14 mouse cellular contexts compared by ENCODE assay signal in genomic region chr7:49562851-49563250, GRCm38 (mm10).
A peak's percentile ranks its signal among the peaks of the same experiment; 100 is the strongest.
DNase-seq lines count a peak whose midpoint lies in the region; ATAC-seq and TF ChIP-seq lines count a peak whose summit lies in the region.
"Had no signal": no experiment of that assay in that cellular context is flagged by ENCODE, and none has a peak within 500 bp of the region (broad histone marks: within the 10 kb centered on the region; RNA-seq: fewer than 3 reads in every experiment).

No protein-coding gene starts in this region.

- peaks cover 2% of the 10 kb centered on the region for H3K36me3 ChIP-seq in kidney, adult 2 months (ENCODE audit: control insufficient read depth, insufficient read depth, low read length)
- H3K36me3 ChIP-seq in midbrain, embryonic 16.5 days (ENCODE audit: control insufficient read depth, insufficient read depth, low read length) = peaks cover 4% of the 10 kb centered on the region
- peaks cover 11% of the 10 kb centered on the region; the same call in 1 of the 2 replicates for H3K36me3 ChIP-seq in midbrain, embryonic 15.5 days (replicated peaks)
- H3K36me3 ChIP-seq in stomach, postnatal 0 days (ENCODE audit: control insufficient read depth, insufficient read depth, low read length) = peaks cover 9% of the 10 kb centered on the region; the same call in 1 of the 2 replicates

- H3K4me3 ChIP-seq in kidney, adult 2 months (ENCODE audit: insufficient read depth, low read depth, low read length) = no peak overlapping the region
- H3K4me3 ChIP-seq in midbrain, embryonic 16.5 days (ENCODE audit: low read depth, low read length) = no peak overlapping the region
- H3K4me3 ChIP-seq in midbrain, embryonic 15.5 days = no peak overlapping the region
- H3K4me3 ChIP-seq in stomach, postnatal 0 days (ENCODE audit: low read depth, low read length) = no peak overlapping the region
- H3K4me3 ChIP-seq: erythroblast, embryonic 14.5 days; midbrain, embryonic 12.5 days had no signal

- TF ChIP-seq EP300 in stomach, postnatal 0 days (optimal IDR thresholded peaks at IDR 0.05) = no peak

- TF ChIP-seq POLR2A in kidney, adult 2 months (IDR thresholded peaks at IDR 0.05; ENCODE audit: low read depth, low read length) = no peak

- no peak overlapping the region for H3K4me2 ChIP-seq in midbrain, embryonic 16.5 days (ENCODE audit: low read length)
- no peak overlapping the region for H3K4me2 ChIP-seq in midbrain, embryonic 15.5 days
- H3K4me2 ChIP-seq in stomach, postnatal 0 days (replicated peaks; ENCODE audit: low read depth) = no peak overlapping the region
- H3K4me2 ChIP-seq: midbrain, embryonic 12.5 days had no signal

- no peak overlapping the region for H3K27ac ChIP-seq in kidney, adult 2 months (ENCODE audit: insufficient read depth, low read depth, low read length)
- H3K27ac ChIP-seq in midbrain, embryonic 16.5 days (ENCODE audit: low read length) = no peak overlapping the region
- H3K27ac ChIP-seq in midbrain, embryonic 15.5 days = no peak overlapping the region
- 0 out of 2 replicates have a peak overlapping the region, but pooled peaks have one; percentile 18 for H3K27ac ChIP-seq in stomach, postnatal 0 days (replicated peaks)
- H3K27ac ChIP-seq: midbrain, embryonic 12.5 days had no signal

- no peaks in the 10 kb centered on the region for H3K4me1 ChIP-seq in kidney, adult 2 months (ENCODE audit: control insufficient read depth, insufficient read depth, low read length)
- no peaks in the 10 kb centered on the region for H3K4me1 ChIP-seq in midbrain, embryonic 16.5 days (ENCODE audit: control insufficient read depth, insufficient read depth, low read length)
- H3K4me1 ChIP-seq in midbrain, embryonic 15.5 days = peaks cover 5% of the 10 kb centered on the region; the same call in 1 of the 2 replicates
- peaks cover 4% of the 10 kb centered on the region; the same call in 1 of the 2 replicates for H3K4me1 ChIP-seq in stomach, postnatal 0 days (replicated peaks; ENCODE audit: control insufficient read depth, insufficient read depth)

- no peaks in the 10 kb centered on the region for H3K9me3 ChIP-seq in midbrain, embryonic 16.5 days (replicated peaks; ENCODE audit: control insufficient read depth, low read length, poor library complexity, severe bottlenecking)
- H3K9me3 ChIP-seq in midbrain, embryonic 15.5 days = no peaks in the 10 kb centered on the region
- no peaks in the 10 kb centered on the region for H3K9me3 ChIP-seq in stomach, postnatal 0 days (ENCODE audit: control insufficient read depth, low read length)
- H3K9me3 ChIP-seq: midbrain, embryonic 12.5 days had no signal

- 0 out of 2 replicates have a peak overlapping the region, but pooled peaks have one; percentile 5 for H3K9ac ChIP-seq in midbrain, embryonic 16.5 days (ENCODE audit: low read depth, low read length)
- H3K9ac ChIP-seq in midbrain, embryonic 15.5 days = no peak overlapping the region
- no peak overlapping the region for H3K9ac ChIP-seq in stomach, postnatal 0 days (ENCODE audit: low read length)
- H3K9ac ChIP-seq: liver, postnatal 0 days; midbrain, embryonic 12.5 days had no signal

- no peak for ATAC-seq in midbrain, embryonic 16.5 days
- ATAC-seq in midbrain, embryonic 15.5 days (replicated peaks) = no peak
- peak; percentile 32; the same call in 1 of the 2 replicates for ATAC-seq in stomach, postnatal 0 days (ENCODE audit: low FRiP score, low TSS enrichment)
- ATAC-seq: CD4-positive, CD25-positive, alpha-beta regulatory T cell, adult 4 months; liver, postnatal 0 days had no signal

- peak; percentile 20 for DNase-seq in kidney, adult 2 months
- no peak for DNase-seq in kidney, postnatal 10 days
- DNase-seq in cerebellum, postnatal 25 days = peak; percentile 39 to 42
- DNase-seq in stomach, postnatal 0 days (ENCODE audit: low spot score) = no peak
- DNase-seq in retina, embryonic 14.5 days (ENCODE audit: low spot score) = no peak
- DNase-seq: adrenal gland, postnatal 25 days; liver, postnatal 0 days; right cerebral cortex, postnatal 25 days; thymus, postnatal 4 days had no signal

- TF ChIP-seq CTCF in kidney, adult 2 months (conservative IDR thresholded peaks at IDR 0.05; ENCODE audit: insufficient read depth, insufficient read length, low read depth, low read length) = no peak
- TF ChIP-seq CTCF in stomach, postnatal 0 days (IDR thresholded peaks at IDR 0.05; ENCODE audit: low read depth) = no peak

- 80% methylated on average over 8 of the region's 8 CpGs for WGBS in kidney, adult 2 months
- WGBS in midbrain, embryonic 16.5 days = 82% methylated on average over 8 of the region's 8 CpGs
- WGBS in midbrain, embryonic 15.5 days = 83% methylated on average over 8 of the region's 8 CpGs
- WGBS in stomach, postnatal 0 days = 80% methylated on average over 8 of the region's 8 CpGs

- no peaks in the 10 kb centered on the region for H3K27me3 ChIP-seq in kidney, adult 2 months (replicated peaks; ENCODE audit: control insufficient read depth, insufficient read depth, low read length)
- H3K27me3 ChIP-seq in midbrain, embryonic 16.5 days (ENCODE audit: control insufficient read depth, insufficient read depth, low read depth, low read length) = no peaks in the 10 kb centered on the region
- H3K27me3 ChIP-seq in midbrain, embryonic 15.5 days (replicated peaks) = no peaks in the 10 kb centered on the region
- H3K27me3 ChIP-seq in stomach, postnatal 0 days (ENCODE audit: control insufficient read depth, insufficient read depth, low read length) = no peaks in the 10 kb centered on the region
- H3K27me3 ChIP-seq: midbrain, embryonic 12.5 days had no signal

Comparison
In these comparisons a context has a peak if more than half of its experiments do, and no peak if none do; other contexts are left out.
1. DNase-seq: peak in kidney, adult 2 months (single experiment) and cerebellum, postnatal 25 days (2 of 2); none in kidney, postnatal 10 days (single experiment), stomach, postnatal 0 days (single experiment) and retina, embryonic 14.5 days (single experiment).